Mouse (Mus musculus) MEL (cell line): Measurements from ENCODE around the gene Maea.

Experiments
- CTCF ChIP-seq, 3 experiments: IDR thresholded peaks in 2 of 3; conservative IDR thresholded peaks in 1 of 3; 2 replicates each; pipeline ENCODE4 v1.5.1; 2011 to 2012; ENCODE audit warnings: low read length in 3 of 3, low read depth in 2 of 3, mild to moderate bottlenecking in 2 of 3, improper control_type of control experiment in 1 of 3, inconsistent platforms in 1 of 3, mixed read lengths in 1 of 3, moderate library complexity in 1 of 3; ENCODE audit not compliant: control insufficient read depth in 1 of 3, insufficient read depth in 1 of 3, poor library complexity in 1 of 3, severe bottlenecking in 1 of 3
- EP300 ChIP-seq, 2 experiments: IDR thresholded peaks; 2 replicates each; pipeline ENCODE4 v1.6.1; 2011; ENCODE audit warnings: improper control_type of control experiment in 2 of 2, low read length in 2 of 2, low read depth in 1 of 2, mild to moderate bottlenecking in 1 of 2
- POLR2A ChIP-seq, 2 experiments: IDR thresholded peaks; 2 replicates each; pipeline ENCODE4 v1.6.1; 2011 to 2012; ENCODE audit warnings: low read length in 2 of 2, mild to moderate bottlenecking in 2 of 2, control low read depth in 1 of 2, improper control_type of control experiment in 1 of 2, low read depth in 1 of 2, moderate library complexity in 1 of 2; ENCODE audit not compliant: control insufficient read depth in 1 of 2, insufficient read depth in 1 of 2, poor library complexity in 1 of 2
- RCOR1 ChIP-seq: IDR thresholded peaks from 2 replicates; pipeline ENCODE4 v1.6.1; 2012; ENCODE audit warnings: low read depth, mild to moderate bottlenecking, inconsistent platforms, low read length, improper control_type of control experiment
- TCF12 ChIP-seq: IDR thresholded peaks from 2 replicates; pipeline ENCODE4 v1.6.1; 2014; ENCODE audit warnings: low read depth, mild to moderate bottlenecking, inconsistent platforms, low read length, improper control_type of control experiment, moderate library complexity

DNA sequence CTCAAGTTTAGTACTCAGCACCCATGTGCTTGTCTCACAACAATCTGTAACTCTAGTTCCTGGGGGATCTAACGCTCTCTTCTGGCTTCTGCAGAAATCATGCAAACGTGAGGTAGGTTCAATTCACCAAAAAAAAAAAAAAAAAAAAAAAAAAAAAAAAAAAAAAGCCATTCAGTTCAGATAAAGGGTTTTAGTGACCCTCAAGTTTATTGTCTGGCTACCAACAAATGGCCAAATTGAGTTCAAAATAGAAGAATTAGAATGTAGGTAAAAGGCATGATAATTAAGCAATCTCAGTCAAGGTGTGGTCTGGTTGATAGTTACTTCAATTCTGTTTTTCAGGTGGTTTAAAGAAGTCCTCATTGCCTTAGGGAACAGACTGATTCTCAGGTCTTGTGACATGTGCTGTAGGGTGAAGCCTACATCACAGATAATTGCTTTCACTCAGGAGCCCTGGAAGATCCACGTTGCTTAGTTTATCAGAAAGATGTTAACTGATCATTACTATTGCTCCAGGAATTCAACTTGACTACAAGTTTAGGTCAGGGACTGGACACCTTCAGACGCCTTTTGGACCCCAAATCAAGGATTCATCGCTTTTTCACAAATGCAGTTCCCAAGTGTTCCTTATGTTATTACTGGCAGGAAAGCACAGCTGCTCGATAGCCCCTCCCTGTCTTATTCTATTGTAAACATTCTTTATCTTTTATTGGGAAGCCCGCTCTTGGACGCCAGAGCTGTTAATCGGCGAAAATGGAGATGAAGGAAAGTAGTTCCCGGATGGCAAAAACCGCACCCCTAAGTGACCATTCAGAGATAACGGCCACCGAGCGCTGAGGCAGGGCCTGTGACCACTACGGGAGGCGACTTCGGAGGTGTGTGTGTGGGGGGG is 682 bp upstream of the Maea start:
- TF ChIP-seq RCOR1 (no peak), EP300 (IDR thresholded peaks at IDR 0.05; ENCODE audit: low read depth in 1 of 2, low read length in 2 of 2) (no peak), TCF12 (no peak), CTCF (IDR thresholded peaks at IDR 0.05 in 2 of 3, conservative IDR thresholded peaks at IDR 0.05 in 1 of 3; ENCODE audit: control insufficient read depth in 1 of 3, insufficient read depth in 1 of 3, low read depth in 2 of 3, low read length in 3 of 3, poor library complexity in 1 of 3, severe bottlenecking in 1 of 3) (no peak), POLR2A (IDR thresholded peaks at IDR 0.05; ENCODE audit: control insufficient read depth in 1 of 2, insufficient read depth in 1 of 2, low read depth in 1 of 2, low read length in 2 of 2, poor library complexity in 1 of 2) (no peak)
